Mouse (Mus musculus) neural tube, embryonic 14.5 days (tissue): Measurements from ENCODE around the gene Casc3. TPM values are rescaled to one million over a fixed set of nuclear protein-coding genes. Genes with fewer than 3 reads are reported as not detected.

Source experiments
- ATAC-seq: fragments of 200-750 bp; cut with Nextera tagmentation; 2 replicates; pipeline ENCODE4 v1.8.0; 2017; ENCODE audit warnings: low read depth, mild to moderate bottlenecking, moderate TSS enrichment, moderate library complexity
- H3K27ac ChIP-seq: fragments of 300-500 bp; sonication (generic); 2 replicates; pipeline ENCODE4 v1.5.1; 2014; ENCODE audit warnings: low read depth, mild to moderate bottlenecking, control low read depth, low read length, moderate library complexity, mixed read lengths
- H3K27me3 ChIP-seq: fragments of 300-500 bp; sonication (generic); 2 replicates; pipeline ENCODE4 v1.6.1; 2014; ENCODE audit warnings: low read length; ENCODE audit not compliant: control insufficient read depth, insufficient read depth
- H3K36me3 ChIP-seq: fragments of 300-500 bp; sonication (generic); 2 replicates; pipeline ENCODE4 v1.6.1; 2014; ENCODE audit warnings: low read length, mixed read lengths; ENCODE audit not compliant: control insufficient read depth, insufficient read depth
- H3K4me1 ChIP-seq: fragments of 300-500 bp; sonication (generic); 2 replicates; pipeline ENCODE4 v1.6.1; 2014; ENCODE audit warnings: low read length; ENCODE audit not compliant: control insufficient read depth, insufficient read depth
- H3K4me2 ChIP-seq: fragments of 300-500 bp; sonication (generic); 2 replicates; pipeline ENCODE4 v1.6.1; 2014; ENCODE audit warnings: mild to moderate bottlenecking, low read depth, low read length, control low read depth
- H3K4me3 ChIP-seq: fragments of 300-500 bp; sonication (generic); 2 replicates; pipeline ENCODE4 v1.5.1; 2014; ENCODE audit warnings: low read depth, low read length, control low read depth, mixed read lengths
- H3K9ac ChIP-seq: fragments of 300-500 bp; sonication (generic); replicated peaks from 2 replicates; pipeline ENCODE4 v1.6.1; 2014; ENCODE audit warnings: low read depth, mild to moderate bottlenecking, control low read depth, low read length, mixed read lengths
- H3K9me3 ChIP-seq: fragments of 300-500 bp; sonication (generic); 2 replicates; pipeline ENCODE4 v1.6.1; 2016; ENCODE audit warnings: low read length; ENCODE audit not compliant: control insufficient read depth
- WGBS: fragments of 180-500 bp; shearing (Covaris S2); extraction: QIAGEN DNeasy Blood & Tissue Kit; methylation state at CpG from one replicate; pipeline ENCODE4 v1.1.7; 2014; 5-methylcytosine and 5-hydroxymethylcytosine counted together
- polyA plus RNA-seq: library from polyadenylated mRNA; unstranded; fragments of >200 nt; fragmentation: Nextera tagmentation; extraction: Ambion mirVana; gene quantifications from 2 replicates; pipeline ENCODE4 v1.2.1, GENCODE M21; 2014

The Casc3 gene
- polyA plus RNA-seq, 1 experiment from 2014 or later = 47.9 TPM

GRCm38 (mm10) chr11:98770096-98770975, 34.4 kb upstream of the Casc3 start:
- peaks cover 55% of the 10 kb centered on the region for H3K4me1 ChIP-seq
- no peak overlapping the region for H3K27ac ChIP-seq
- no peak overlapping the region for H3K9ac ChIP-seq
- H3K4me3 ChIP-seq = no peak overlapping the region
- no peak for ATAC-seq
- no peaks in the 10 kb centered on the region for H3K9me3 ChIP-seq
- WGBS = 94% methylated on average over 26 of the region's 26 CpGs
- no peak overlapping the region for H3K4me2 ChIP-seq
- peaks cover 25% of the 10 kb centered on the region; the same call in 1 of the 2 replicates for H3K36me3 ChIP-seq
- no peaks in the 10 kb centered on the region for H3K27me3 ChIP-seq

GRCm38 (mm10) chr11:98771131-98771530, 33.6 kb upstream of the Casc3 start:
- Histone ChIP-seq H3K9me3 (no peaks in the 10 kb centered on the region), H3K36me3 (peaks cover 25% of the 10 kb centered on the region; the same call in 1 of the 2 replicates), H3K4me2 (no peak overlapping the region), H3K9ac (no peak overlapping the region), H3K27me3 (no peaks in the 10 kb centered on the region), H3K27ac (no peak overlapping the region), H3K4me1 (peaks cover 57% of the 10 kb centered on the region), H3K4me3 (no peak overlapping the region)
- no peak for ATAC-seq
- 95% methylated on average over 18 of the region's 18 CpGs for WGBS

- H3K4me3 ChIP-seq = no peak overlapping the region
- H3K4me2 ChIP-seq = no peak overlapping the region
- no peak overlapping the region for H3K27ac ChIP-seq
- no peaks in the 10 kb centered on the region for H3K27me3 ChIP-seq
- H3K9ac ChIP-seq = no peak overlapping the region
- H3K36me3 ChIP-seq = peaks cover 25% of the 10 kb centered on the region; the same call in 1 of the 2 replicates
- WGBS = 90% methylated on average over 11 of the region's 11 CpGs
- ATAC-seq = no peak
- no peaks in the 10 kb centered on the region for H3K9me3 ChIP-seq
- H3K4me1 ChIP-seq = peaks cover 52% of the 10 kb centered on the region
Observed at GRCm38 (mm10) chr11:98771844-98772525, 32.7 kb upstream of the Casc3 start.

- Histone ChIP-seq H3K4me2 (peak overlapping the region; percentile 8; the same call in 1 of the 2 replicates), H3K9ac (no peak overlapping the region), H3K36me3 (peaks cover 25% of the 10 kb centered on the region; the same call in 1 of the 2 replicates), H3K27ac (no peak overlapping the region), H3K9me3 (no peaks in the 10 kb centered on the region), H3K4me3 (no peak overlapping the region), H3K4me1 (peaks cover 47% of the 10 kb centered on the region), H3K27me3 (no peaks in the 10 kb centered on the region)
- ATAC-seq = no peak
- 75% methylated on average over 8 of the region's 8 CpGs for WGBS
Observed at GRCm38 (mm10) chr11:98772667-98773171, 32.0 kb upstream of the Casc3 start.

- no peak overlapping the region for H3K27ac ChIP-seq
- H3K9ac ChIP-seq = peak overlapping the region; percentile 25; the same call in 1 of the 2 replicates
- peaks cover 20% of the 10 kb centered on the region; the same call in 1 of the 2 replicates for H3K36me3 ChIP-seq
- no peaks in the 10 kb centered on the region for H3K27me3 ChIP-seq
- H3K4me3 ChIP-seq = peak overlapping the region; percentile 39
- H3K9me3 ChIP-seq = no peaks in the 10 kb centered on the region
- peak; percentile 67 for ATAC-seq
- 1% methylated on average over 37 of the region's 37 CpGs for WGBS
- H3K4me1 ChIP-seq = peaks cover 37% of the 10 kb centered on the region
- H3K4me2 ChIP-seq = peak overlapping the region; percentile 84
Observed at GRCm38 (mm10) chr11:98773635-98774295, 30.9 kb upstream of the Casc3 start.

GRCm38 (mm10) chr11:98774582-98775347, 29.9 kb upstream of the Casc3 start, which contains the start of gene Nr1d1:
Nr1d1 (minus strand) TSS chr11:98775333.
- WGBS = under 1% methylated on average over 22 of the region's 22 CpGs
- Histone ChIP-seq H3K27me3 (no peaks in the 10 kb centered on the region), H3K36me3 (peaks cover 10% of the 10 kb centered on the region; the same call in 1 of the 2 replicates), H3K4me2 (peak within 1 kb of the TSS; percentile 84), H3K4me3 (peak within 1 kb of the TSS; percentile 39), H3K27ac (peak within 1 kb of the TSS; percentile 64), H3K9ac (peak within 1 kb of the TSS; percentile 51), H3K4me1 (peaks cover 34% of the 10 kb centered on the region), H3K9me3 (no peaks in the 10 kb centered on the region)
- ATAC-seq = peak; percentile 32

GRCm38 (mm10) chr11:98775348-98776051, 29.2 kb upstream of the Casc3 start:
- peak overlapping the region; percentile 64 for H3K27ac ChIP-seq
- ATAC-seq = peak; percentile 87
- H3K9me3 ChIP-seq = no peaks in the 10 kb centered on the region
- H3K4me2 ChIP-seq = peak overlapping the region; percentile 84
- peaks cover 34% of the 10 kb centered on the region for H3K4me1 ChIP-seq
- H3K27me3 ChIP-seq = no peaks in the 10 kb centered on the region
- 4% methylated on average over 15 of the region's 15 CpGs for whole genome bisulfite sequencing
- H3K4me3 ChIP-seq = peak overlapping the region; percentile 39
- H3K9ac ChIP-seq = peak overlapping the region; percentile 37; the same call in 1 of the 2 replicates
- peaks cover 4% of the 10 kb centered on the region; the same call in 1 of the 2 replicates for H3K36me3 ChIP-seq
